Mouse (Mus musculus): ENCODE results near the gene Gnaq.

GRCm38 (mm10) chr19:16345516-16345915 is 212.9 kb downstream of the Gnaq start:
- TF ChIP-seq CTCF (IDR thresholded peaks at IDR 0.05; ENCODE audit: borderline replicate concordance, insufficient read depth, low read depth, low read length) (no peak), POLR2A (IDR thresholded peaks at IDR 0.05; ENCODE audit: borderline replicate concordance, insufficient read depth, low read length) (no peak)
